Mouse (Mus musculus): ENCODE measurements at regions not wholly inside any gene's neighbourhood (a gene's known extent, or its start where the extent isn't known, plus 50 kb on each side); places are given as distances from the start of the nearest gene placed in this dataset.
A peak's percentile ranks its signal among the peaks of the same experiment; 100 is the strongest.

- H3K9ac ChIP-seq (ENCODE audit: low read depth, low read length): no peak overlapping the region
- no peaks in the 10 kb centered on the region for H3K36me3 ChIP-seq (ENCODE audit: control insufficient read depth, insufficient read depth, low read length)
- H3K79me2 ChIP-seq (replicated peaks; ENCODE audit: control insufficient read depth, insufficient read depth, low read length): no peaks in the 10 kb centered on the region
- H3K27me3 ChIP-seq (ENCODE audit: control insufficient read depth, insufficient read depth, low read length): no peaks in the 10 kb centered on the region
- WGBS: 51% methylated on average over 2 of the region's 2 CpGs
- no peak for TF ChIP-seq EP300 (IDR thresholded peaks at IDR 0.05; ENCODE audit: insufficient read depth, low read depth, low read length)
- no peak for TF ChIP-seq POLR2A (IDR thresholded peaks at IDR 0.05; ENCODE audit: insufficient read depth, low read depth, low read length)
- TF ChIP-seq CTCF (IDR thresholded peaks at IDR 0.05): no peak
- no peaks in the 10 kb centered on the region for H3K4me1 ChIP-seq (ENCODE audit: control insufficient read depth, insufficient read depth, low read length)
- no peak for DNase-seq
- H3K4me3 ChIP-seq: no peak overlapping the region
- intact Hi-C loops (cut with DNase I): no loop called here
- H3K27ac ChIP-seq: no peak overlapping the region
These were observed 395.0 kb upstream of the Klhl29 start for GRCm38 (mm10) chr12:5770531-5770930.

GRCm38 (mm10) chr12:5764445-5765170 lies 389.1 kb upstream of the Klhl29 start:
- intact Hi-C loops (cut with DNase I): no loop called here
- Histone ChIP-seq H3K4me3 (no peak overlapping the region), H3K27me3 (ENCODE audit: control insufficient read depth, insufficient read depth, low read length) (no peaks in the 10 kb centered on the region), H3K27ac (no peak overlapping the region), H3K36me3 (ENCODE audit: control insufficient read depth, insufficient read depth, low read length) (no peaks in the 10 kb centered on the region), H3K4me1 (ENCODE audit: control insufficient read depth, insufficient read depth, low read length) (no peaks in the 10 kb centered on the region; the same call in 1 of the 2 replicates), H3K79me2 (replicated peaks; ENCODE audit: control insufficient read depth, insufficient read depth, low read length) (no peaks in the 10 kb centered on the region), H3K9ac (ENCODE audit: low read depth, low read length) (no peak overlapping the region)
- 52% methylated on average over 6 of the region's 6 CpGs for WGBS
- TF ChIP-seq EP300 (IDR thresholded peaks at IDR 0.05; ENCODE audit: insufficient read depth, low read depth, low read length) (no peak), CTCF (IDR thresholded peaks at IDR 0.05) (no peak), POLR2A (IDR thresholded peaks at IDR 0.05; ENCODE audit: insufficient read depth, low read depth, low read length) (no peak)
- DNase-seq: no peak

GRCm38 (mm10) chr12:5764026-5764425 lies 388.5 kb upstream of the Klhl29 start:
- DNase-seq: no peak
- WGBS: 95% methylated on average over 1 of the region's 1 CpGs
- Histone ChIP-seq H3K9ac (ENCODE audit: low read depth, low read length) (no peak overlapping the region), H3K36me3 (ENCODE audit: control insufficient read depth, insufficient read depth, low read length) (no peaks in the 10 kb centered on the region), H3K27ac (no peak overlapping the region), H3K4me1 (ENCODE audit: control insufficient read depth, insufficient read depth, low read length) (no peaks in the 10 kb centered on the region; the same call in 1 of the 2 replicates), H3K27me3 (ENCODE audit: control insufficient read depth, insufficient read depth, low read length) (no peaks in the 10 kb centered on the region), H3K4me3 (no peak overlapping the region), H3K79me2 (replicated peaks; ENCODE audit: control insufficient read depth, insufficient read depth, low read length) (no peaks in the 10 kb centered on the region)
- intact Hi-C loops (cut with DNase I): no loop called here
- no peak for TF ChIP-seq EP300 (IDR thresholded peaks at IDR 0.05; ENCODE audit: insufficient read depth, low read depth, low read length)
- no peak for TF ChIP-seq POLR2A (IDR thresholded peaks at IDR 0.05; ENCODE audit: insufficient read depth, low read depth, low read length)
- no peak for TF ChIP-seq CTCF (IDR thresholded peaks at IDR 0.05)

GRCm38 (mm10) chr12:5762306-5762927 lies 386.9 kb upstream of the Klhl29 start:
- no peaks in the 10 kb centered on the region for H3K79me2 ChIP-seq (replicated peaks; ENCODE audit: control insufficient read depth, insufficient read depth, low read length)
- no peak overlapping the region for H3K27ac ChIP-seq
- H3K4me3 ChIP-seq: no peak overlapping the region
- no peaks in the 10 kb centered on the region for H3K27me3 ChIP-seq (ENCODE audit: control insufficient read depth, insufficient read depth, low read length)
- intact Hi-C loops (cut with DNase I): no loop called here
- 48% methylated on average over 6 of the region's 6 CpGs for WGBS
- TF ChIP-seq POLR2A (IDR thresholded peaks at IDR 0.05; ENCODE audit: insufficient read depth, low read depth, low read length) (no peak), CTCF (IDR thresholded peaks at IDR 0.05) (no peak), EP300 (IDR thresholded peaks at IDR 0.05; ENCODE audit: insufficient read depth, low read depth, low read length) (no peak)
- H3K36me3 ChIP-seq (ENCODE audit: control insufficient read depth, insufficient read depth, low read length): no peaks in the 10 kb centered on the region
- no peaks in the 10 kb centered on the region; the same call in 1 of the 2 replicates for H3K4me1 ChIP-seq (ENCODE audit: control insufficient read depth, insufficient read depth, low read length)
- DNase-seq: peak; percentile 27 to 51
- H3K9ac ChIP-seq (ENCODE audit: low read depth, low read length): no peak overlapping the region

GRCm38 (mm10) chr12:5759485-5759884 lies 384.0 kb upstream of the Klhl29 start:
- Histone ChIP-seq H3K4me1 (ENCODE audit: control insufficient read depth, insufficient read depth, low read length) (no peaks in the 10 kb centered on the region; the same call in 1 of the 2 replicates), H3K4me3 (no peak overlapping the region), H3K9ac (ENCODE audit: low read depth, low read length) (no peak overlapping the region), H3K79me2 (replicated peaks; ENCODE audit: control insufficient read depth, insufficient read depth, low read length) (no peaks in the 10 kb centered on the region), H3K36me3 (ENCODE audit: control insufficient read depth, insufficient read depth, low read length) (no peaks in the 10 kb centered on the region), H3K27me3 (ENCODE audit: control insufficient read depth, insufficient read depth, low read length) (no peaks in the 10 kb centered on the region), H3K27ac (no peak overlapping the region)
- intact Hi-C loops (cut with DNase I): no loop called here
- WGBS: 50% methylated on average over 3 of the region's 3 CpGs
- DNase-seq: no peak
- TF ChIP-seq EP300 (IDR thresholded peaks at IDR 0.05; ENCODE audit: insufficient read depth, low read depth, low read length) (no peak), CTCF (IDR thresholded peaks at IDR 0.05) (no peak), POLR2A (IDR thresholded peaks at IDR 0.05; ENCODE audit: insufficient read depth, low read depth, low read length) (no peak)

- no peak for DNase-seq
- Histone ChIP-seq H3K36me3 (ENCODE audit: control insufficient read depth, insufficient read depth, low read length) (no peaks in the 10 kb centered on the region), H3K4me1 (ENCODE audit: control insufficient read depth, insufficient read depth, low read length) (no peaks in the 10 kb centered on the region; the same call in 1 of the 2 replicates), H3K27me3 (ENCODE audit: control insufficient read depth, insufficient read depth, low read length) (no peaks in the 10 kb centered on the region), H3K4me3 (no peak overlapping the region), H3K79me2 (replicated peaks; ENCODE audit: control insufficient read depth, insufficient read depth, low read length) (no peaks in the 10 kb centered on the region), H3K27ac (no peak overlapping the region), H3K9ac (ENCODE audit: low read depth, low read length) (no peak overlapping the region)
- TF ChIP-seq EP300 (IDR thresholded peaks at IDR 0.05; ENCODE audit: insufficient read depth, low read depth, low read length) (no peak), POLR2A (IDR thresholded peaks at IDR 0.05; ENCODE audit: insufficient read depth, low read depth, low read length) (no peak), CTCF (IDR thresholded peaks at IDR 0.05) (no peak)
- intact Hi-C loops (cut with DNase I): no loop called here
- 50% methylated on average over 2 of the region's 2 CpGs for WGBS
These were observed 382.3 kb upstream of the Klhl29 start for GRCm38 (mm10) chr12:5757766-5758165.

Measured in heart, adult 2 months (tissue).